Mouse (Mus musculus): ENCODE data around the gene Pttg1.

- TF ChIP-seq CTCF (IDR thresholded peaks at IDR 0.05): no peak
- TF ChIP-seq EP300 (IDR thresholded peaks at IDR 0.05): no peak
These were observed 45.1 kb downstream of the Pttg1 start for GRCm38 (mm10) chr11:43380901-43381300.
